Mouse (Mus musculus) midbrain, embryonic 13.5 days (tissue): ENCODE results near the gene Lmtk2. TPM values are rescaled to one million over a fixed set of nuclear protein-coding genes. Genes with fewer than 3 reads are reported as not detected.

Source experiments
- ATAC-seq: fragments of 200-750 bp; cut with Nextera tagmentation; 2 replicates; pipeline ENCODE4 v1.8.0; 2017; ENCODE audit warnings: mild to moderate bottlenecking, moderate TSS enrichment, moderate library complexity
- H3K27ac ChIP-seq: fragments of 300-500 bp; sonication (generic); 2 replicates; pipeline ENCODE4 v1.5.1; 2015; ENCODE audit warnings: inconsistent platforms, mild to moderate bottlenecking, moderate library complexity
- H3K27me3 ChIP-seq: fragments of 300-500 bp; sonication (generic); 2 replicates; pipeline ENCODE4 v1.6.1; 2015; ENCODE audit warnings: mild to moderate bottlenecking, inconsistent platforms
- H3K36me3 ChIP-seq: fragments of 300-500 bp; sonication (generic); 2 replicates; pipeline ENCODE4 v1.6.1; 2015; ENCODE audit warnings: mild to moderate bottlenecking, inconsistent platforms
- H3K4me1 ChIP-seq: fragments of 300-500 bp; sonication (generic); replicated peaks from 2 replicates; pipeline ENCODE4 v1.6.1; 2015; ENCODE audit warnings: inconsistent platforms
- H3K4me2 ChIP-seq: fragments of 300-500 bp; sonication (generic); replicated peaks from 2 replicates; pipeline ENCODE4 v1.6.1; 2015; ENCODE audit warnings: moderate library complexity, mild to moderate bottlenecking, inconsistent platforms
- H3K4me3 ChIP-seq: fragments of 300-500 bp; sonication (generic); replicated peaks from 2 replicates; pipeline ENCODE4 v1.5.1; 2015; ENCODE audit warnings: mild to moderate bottlenecking, inconsistent platforms
- H3K9ac ChIP-seq: fragments of 300-500 bp; sonication (generic); replicated peaks from 2 replicates; pipeline ENCODE4 v1.6.1; 2015; ENCODE audit warnings: mild to moderate bottlenecking, inconsistent platforms
- H3K9me3 ChIP-seq: fragments of 300-500 bp; sonication (generic); 2 replicates; pipeline ENCODE4 v1.6.1; 2016; ENCODE audit warnings: mild to moderate bottlenecking, inconsistent platforms
- WGBS: fragments of 180-500 bp; shearing (Covaris S2); methylation state at CpG from one replicate; pipeline ENCODE4 v1.1.7; 2015; 5-methylcytosine and 5-hydroxymethylcytosine counted together
- polyA plus RNA-seq: library from polyadenylated mRNA; unstranded; fragments of >200 nt; fragmentation: Nextera tagmentation; extraction: Ambion mirVana; gene quantifications from 2 replicates; pipeline ENCODE4 v1.2.1, GENCODE M21; 2015

Lmtk2 gene
- polyA plus RNA-seq, 1 experiment from 2014 or later: 7.7 TPM

DNA sequence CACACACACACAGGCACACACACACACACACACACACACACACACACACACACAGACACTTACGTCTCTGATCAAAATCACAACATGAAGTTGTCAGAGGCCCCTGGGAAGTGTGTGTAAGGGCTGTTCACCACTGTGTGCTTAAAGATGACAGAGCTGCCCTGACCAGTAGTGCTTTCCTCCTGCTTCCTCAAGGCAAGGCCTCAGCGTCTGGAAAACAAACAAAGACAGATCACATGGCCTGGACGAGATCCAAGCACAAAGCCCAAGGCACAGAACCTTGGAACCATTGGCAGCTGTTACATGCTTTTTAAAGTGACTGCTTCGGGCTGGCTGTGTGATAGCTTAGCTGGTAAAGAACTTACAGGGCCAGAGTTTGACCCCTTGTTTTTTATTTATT lies 58.4 kb downstream of the Lmtk2 start:
- WGBS: 38% methylated on average over 4 of the region's 4 CpGs
- peak overlapping the region; percentile 60 for H3K27ac ChIP-seq
- no peaks in the 10 kb centered on the region for H3K9me3 ChIP-seq
- H3K4me1 ChIP-seq: peaks cover 15% of the 10 kb centered on the region; the same call in 1 of the 2 replicates
- ATAC-seq: peak; percentile 81
- no peaks in the 10 kb centered on the region for H3K27me3 ChIP-seq
- no peak overlapping the region for H3K4me3 ChIP-seq
- peaks cover 47% of the 10 kb centered on the region for H3K36me3 ChIP-seq
- H3K9ac ChIP-seq: no peak overlapping the region
- no peak overlapping the region for H3K4me2 ChIP-seq

DNA sequence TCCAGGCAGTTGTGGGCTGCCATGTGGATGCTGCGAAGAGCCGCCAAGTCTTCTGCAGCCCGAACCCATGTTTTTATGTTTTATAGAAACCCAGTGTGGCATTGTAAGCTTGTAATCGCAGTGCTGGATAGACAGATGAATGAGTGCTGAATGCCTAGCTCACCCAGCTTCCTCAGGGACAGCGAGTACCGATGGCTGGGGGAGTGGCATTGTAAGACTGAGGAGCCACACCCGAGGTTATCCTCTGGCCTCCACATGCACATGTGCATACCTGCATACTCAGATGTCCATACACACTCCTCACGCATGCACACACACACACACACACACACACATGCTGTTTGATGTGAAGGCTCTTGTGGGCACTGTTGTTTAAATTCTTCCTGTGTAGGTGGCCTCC lies 58.9 kb downstream of the Lmtk2 start:
- 0 out of 2 replicates have a peak, but pooled peaks have one; percentile 21 for ATAC-seq
- no peaks in the 10 kb centered on the region for H3K27me3 ChIP-seq
- peaks cover 15% of the 10 kb centered on the region; the same call in 1 of the 2 replicates for H3K4me1 ChIP-seq
- 93% methylated on average over 8 of the region's 8 CpGs for WGBS
- no peaks in the 10 kb centered on the region for H3K9me3 ChIP-seq
- peak overlapping the region; percentile 60; the same call in 1 of the 2 replicates for H3K27ac ChIP-seq
- H3K4me3 ChIP-seq: no peak overlapping the region
- no peak overlapping the region for H3K9ac ChIP-seq
- no peak overlapping the region for H3K4me2 ChIP-seq
- H3K36me3 ChIP-seq: peaks cover 51% of the 10 kb centered on the region

DNA sequence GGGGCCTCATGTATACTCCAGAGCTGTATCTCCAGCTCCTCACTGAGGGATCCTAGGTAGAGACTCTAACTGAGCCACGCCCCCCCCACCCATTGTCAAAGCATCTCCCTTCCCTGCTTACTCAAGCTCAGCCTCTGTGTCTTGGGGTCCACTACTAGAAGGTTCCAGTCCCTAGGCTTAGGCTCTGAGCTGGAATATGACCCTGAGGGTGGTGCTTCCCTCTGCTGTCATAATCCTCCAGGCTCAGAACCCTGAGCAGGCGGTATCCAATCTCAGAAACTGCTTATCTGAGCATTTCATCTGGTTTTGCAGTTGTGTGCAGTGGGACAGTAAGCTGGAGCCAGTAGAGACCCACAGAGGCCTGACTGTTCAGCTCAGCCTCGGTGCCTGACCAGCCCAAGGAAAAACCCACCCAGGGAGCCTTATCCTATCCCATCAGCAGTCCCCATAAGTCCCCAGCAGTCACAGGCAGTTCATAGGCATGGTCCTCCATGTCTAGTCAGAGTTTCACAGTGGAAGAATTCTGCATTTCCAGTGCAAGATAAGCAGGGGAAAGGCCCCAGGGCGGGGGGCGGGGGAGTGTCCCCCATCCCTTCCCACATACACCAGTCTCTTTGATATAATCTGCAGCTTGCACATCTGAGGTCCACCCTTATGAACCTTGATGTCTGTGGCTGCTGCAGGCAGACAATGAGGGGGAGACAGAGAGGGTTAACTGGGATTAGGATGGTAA lies 62.0 kb downstream of the Lmtk2 start:
- ATAC-seq: no peak
- Histone ChIP-seq H3K4me3 (no peak overlapping the region), H3K4me2 (no peak overlapping the region), H3K36me3 (peaks cover 69% of the 10 kb centered on the region), H3K27ac (peak overlapping the region; percentile 51; the same call in 1 of the 2 replicates), H3K4me1 (peaks cover 15% of the 10 kb centered on the region; the same call in 1 of the 2 replicates), H3K9me3 (no peaks in the 10 kb centered on the region), H3K27me3 (no peaks in the 10 kb centered on the region), H3K9ac (0 out of 2 replicates have a peak overlapping the region, but pooled peaks have one; percentile 25)
- WGBS: 80% methylated on average over 5 of the region's 5 CpGs

DNA sequence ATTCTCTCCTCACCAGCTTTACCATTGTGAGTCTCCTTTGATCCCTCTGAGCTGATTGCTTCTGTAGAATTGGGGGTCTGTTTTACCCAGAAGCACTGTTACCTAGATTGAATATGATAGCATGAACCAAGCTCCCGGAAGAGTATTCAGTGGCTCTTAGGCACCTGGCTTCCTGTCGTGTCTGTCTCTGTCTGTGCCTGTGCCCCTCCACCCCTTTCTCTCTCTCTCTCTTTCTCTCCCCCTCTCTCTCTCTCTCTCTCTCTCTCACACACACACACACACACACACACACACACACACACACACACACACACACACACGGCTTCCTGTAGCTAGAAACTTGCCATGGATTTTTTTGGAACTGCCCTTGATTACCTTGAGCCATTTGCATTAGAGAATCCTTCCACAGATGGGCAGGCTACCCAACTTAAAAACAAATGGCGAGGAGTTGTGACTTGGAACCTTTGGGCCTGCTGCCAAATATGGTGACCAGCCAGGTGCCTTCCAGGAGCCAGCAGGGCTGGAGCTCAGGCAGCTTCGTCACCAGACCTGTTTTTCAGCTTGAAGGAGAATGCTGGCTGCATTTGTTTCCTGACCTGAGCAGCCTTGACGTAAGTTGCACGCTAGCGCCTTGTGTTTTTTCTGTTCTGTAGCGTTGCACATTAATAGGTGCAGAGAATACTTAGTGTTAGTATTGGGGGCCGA lies 62.7 kb downstream of the Lmtk2 start:
- peaks cover 64% of the 10 kb centered on the region for H3K36me3 ChIP-seq
- H3K9ac ChIP-seq: 0 out of 2 replicates have a peak overlapping the region, but pooled peaks have one; percentile 25
- ATAC-seq: no peak
- no peak overlapping the region for H3K4me3 ChIP-seq
- no peaks in the 10 kb centered on the region for H3K27me3 ChIP-seq
- H3K27ac ChIP-seq: peak overlapping the region; percentile 51; the same call in 1 of the 2 replicates
- peaks cover 15% of the 10 kb centered on the region; the same call in 1 of the 2 replicates for H3K4me1 ChIP-seq
- H3K4me2 ChIP-seq: no peak overlapping the region
- 80% methylated on average over 10 of the region's 10 CpGs for WGBS
- no peaks in the 10 kb centered on the region for H3K9me3 ChIP-seq

DNA sequence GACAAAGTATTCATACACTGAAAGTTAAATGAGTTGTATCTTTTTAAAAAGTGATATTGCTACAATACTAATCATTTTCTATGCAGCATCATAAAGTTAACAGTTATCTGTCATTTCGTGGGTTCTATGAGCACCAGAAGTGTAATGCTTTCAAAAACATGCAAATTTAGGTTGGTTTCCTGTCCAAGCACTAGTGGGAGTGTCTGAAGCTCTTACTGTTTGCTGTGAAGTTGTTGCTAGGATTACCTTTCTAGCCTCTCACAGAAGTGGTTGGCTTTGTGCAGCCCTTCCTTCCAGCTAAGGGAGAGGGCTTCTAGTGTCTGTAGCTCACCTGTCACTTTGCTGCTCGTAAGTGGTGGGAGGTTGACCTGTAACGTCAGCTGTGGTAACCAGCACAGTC lies 65.5 kb downstream of the Lmtk2 start:
- ATAC-seq: no peak
- no peak overlapping the region for H3K4me3 ChIP-seq
- no peaks in the 10 kb centered on the region for H3K27me3 ChIP-seq
- H3K9me3 ChIP-seq: no peaks in the 10 kb centered on the region
- 0 out of 2 replicates have a peak, but pooled peaks cover 6% of the 10 kb centered on the region for H3K4me1 ChIP-seq
- WGBS: 95% methylated on average over 3 of the region's 3 CpGs
- no peak overlapping the region for H3K9ac ChIP-seq
- H3K4me2 ChIP-seq: no peak overlapping the region
- peaks cover 65% of the 10 kb centered on the region for H3K36me3 ChIP-seq
- H3K27ac ChIP-seq: no peak overlapping the region

DNA sequence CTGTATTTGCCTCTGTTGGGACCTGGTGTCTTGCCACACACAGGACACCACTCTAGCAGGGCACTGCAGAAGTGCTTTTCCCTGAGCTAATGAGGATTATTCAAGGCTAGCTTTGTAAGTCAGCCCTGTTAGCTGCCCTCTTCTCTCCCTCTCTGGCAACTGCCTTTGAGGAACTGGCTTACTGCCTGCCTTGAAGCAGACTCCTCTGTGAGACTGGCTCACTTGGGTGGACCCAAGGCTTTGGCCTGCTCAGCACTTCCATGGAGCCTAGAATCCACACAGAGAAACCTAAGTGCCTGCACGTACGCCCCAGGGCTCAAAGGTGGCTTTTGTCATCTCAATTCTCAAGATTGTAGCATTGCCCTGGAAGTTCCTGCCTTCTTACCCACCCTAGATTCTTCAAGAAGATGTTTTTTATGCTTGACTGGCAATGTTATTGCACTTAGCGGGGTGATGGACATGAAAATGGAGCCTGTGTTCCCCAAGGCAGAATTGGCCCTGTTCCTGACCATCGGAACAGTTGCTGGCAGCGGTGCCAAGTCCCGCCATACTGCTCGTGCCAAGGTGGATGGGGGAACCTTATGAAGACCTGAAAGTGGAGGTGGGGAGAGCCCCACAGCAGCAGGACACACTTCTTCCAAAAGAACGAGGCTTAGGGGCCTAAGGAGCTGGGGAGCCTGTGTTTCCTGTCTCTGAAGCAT lies 69.2 kb downstream of the Lmtk2 start:
- Histone ChIP-seq H3K36me3 (peaks cover 77% of the 10 kb centered on the region), H3K27ac (no peak overlapping the region), H3K4me1 (no peaks in the 10 kb centered on the region), H3K4me2 (no peak overlapping the region), H3K9me3 (no peaks in the 10 kb centered on the region), H3K9ac (no peak overlapping the region), H3K27me3 (no peaks in the 10 kb centered on the region), H3K4me3 (no peak overlapping the region)
- ATAC-seq: no peak
- 92% methylated on average over 8 of the region's 8 CpGs for WGBS

DNA sequence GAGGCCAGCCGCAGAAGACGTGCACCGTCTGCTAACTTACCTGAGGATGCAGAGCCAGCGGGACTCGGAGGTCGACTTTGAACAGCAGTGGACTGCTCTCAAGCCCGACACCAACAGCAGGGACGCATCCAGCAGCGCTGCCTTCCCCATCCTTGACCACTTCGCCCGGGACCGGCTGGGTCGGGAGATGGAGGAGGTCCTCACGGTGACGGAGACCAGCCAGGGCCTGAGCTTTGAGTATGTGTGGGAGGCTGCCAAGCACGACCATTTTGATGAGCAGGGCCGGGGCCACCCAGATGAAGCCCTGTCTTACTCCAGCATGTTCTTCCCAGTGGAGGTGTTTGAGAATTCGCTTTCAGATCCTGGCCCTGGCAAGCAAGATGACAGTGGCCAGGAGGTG lies 73.4 kb downstream of the Lmtk2 start:
- 97% methylated on average over 18 of the region's 18 CpGs for WGBS
- no peaks in the 10 kb centered on the region for H3K9me3 ChIP-seq

DNA sequence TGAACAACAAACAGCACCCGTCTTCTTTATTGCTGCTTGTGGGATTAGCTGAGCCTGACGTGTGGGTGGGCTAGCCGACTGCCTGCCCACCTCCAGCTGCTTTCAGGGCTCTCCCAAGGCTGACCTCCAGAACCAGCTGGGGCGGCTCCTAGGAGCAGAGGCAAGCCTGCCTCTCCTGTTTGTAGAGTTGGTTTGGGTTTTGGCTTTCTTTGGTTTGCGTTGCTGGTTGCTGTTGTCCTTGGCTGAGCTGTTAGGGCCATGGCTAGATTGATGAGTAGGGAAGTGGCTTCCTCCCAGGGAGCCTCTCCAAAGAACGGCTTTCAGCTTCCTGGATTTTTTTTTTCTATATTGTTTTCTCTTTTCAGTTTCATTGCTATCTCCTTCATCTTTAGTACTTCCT lies 78.0 kb downstream of the Lmtk2 start:
- no peak overlapping the region for H3K9ac ChIP-seq
- no peaks in the 10 kb centered on the region for H3K4me1 ChIP-seq
- no peak overlapping the region for H3K4me2 ChIP-seq
- no peaks in the 10 kb centered on the region for H3K9me3 ChIP-seq
- H3K27ac ChIP-seq: no peak overlapping the region
- no peak overlapping the region for H3K4me3 ChIP-seq
- 62% methylated on average over 6 of the region's 6 CpGs for WGBS
- H3K36me3 ChIP-seq: peaks cover 74% of the 10 kb centered on the region
- H3K27me3 ChIP-seq: no peaks in the 10 kb centered on the region
- ATAC-seq: no peak

More for the DNA sequence above, 73.4 kb downstream of the Lmtk2 start:
- Histone ChIP-seq H3K36me3 (peaks cover 91% of the 10 kb centered on the region), H3K4me2 (no peak overlapping the region), H3K27ac (no peak overlapping the region), H3K4me1 (no peaks in the 10 kb centered on the region), H3K27me3 (no peaks in the 10 kb centered on the region), H3K4me3 (no peak overlapping the region), H3K9ac (no peak overlapping the region)
- ATAC-seq: no peak

DNA sequence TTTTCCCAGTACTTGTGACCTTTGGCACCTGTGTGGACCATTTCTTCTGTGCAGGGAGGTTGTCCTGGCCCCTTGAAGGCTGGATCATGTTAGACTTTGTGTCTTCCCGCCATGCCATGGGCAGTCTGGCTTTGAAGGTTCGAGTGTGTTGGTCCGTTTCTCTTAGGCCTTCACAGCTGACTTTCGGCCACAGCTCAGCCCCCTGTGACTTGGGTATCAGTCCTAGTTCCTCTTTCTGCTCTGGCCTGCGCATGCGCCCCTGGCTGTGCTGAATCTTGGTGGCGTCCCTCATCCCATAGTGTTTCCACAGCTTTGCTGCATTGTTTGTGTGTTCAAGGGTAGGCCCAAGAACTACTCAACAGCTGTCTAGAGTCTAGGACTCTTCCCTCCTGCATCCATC lies 81.0 kb downstream of the Lmtk2 start:
- H3K4me2 ChIP-seq: no peak overlapping the region
- H3K9me3 ChIP-seq: no peaks in the 10 kb centered on the region
- WGBS: 97% methylated on average over 7 of the region's 7 CpGs
- H3K27ac ChIP-seq: no peak overlapping the region
- no peaks in the 10 kb centered on the region for H3K27me3 ChIP-seq
- H3K4me1 ChIP-seq: no peaks in the 10 kb centered on the region
- H3K4me3 ChIP-seq: no peak overlapping the region
- ATAC-seq: no peak
- H3K9ac ChIP-seq: no peak overlapping the region
- H3K36me3 ChIP-seq: peaks cover 71% of the 10 kb centered on the region

DNA sequence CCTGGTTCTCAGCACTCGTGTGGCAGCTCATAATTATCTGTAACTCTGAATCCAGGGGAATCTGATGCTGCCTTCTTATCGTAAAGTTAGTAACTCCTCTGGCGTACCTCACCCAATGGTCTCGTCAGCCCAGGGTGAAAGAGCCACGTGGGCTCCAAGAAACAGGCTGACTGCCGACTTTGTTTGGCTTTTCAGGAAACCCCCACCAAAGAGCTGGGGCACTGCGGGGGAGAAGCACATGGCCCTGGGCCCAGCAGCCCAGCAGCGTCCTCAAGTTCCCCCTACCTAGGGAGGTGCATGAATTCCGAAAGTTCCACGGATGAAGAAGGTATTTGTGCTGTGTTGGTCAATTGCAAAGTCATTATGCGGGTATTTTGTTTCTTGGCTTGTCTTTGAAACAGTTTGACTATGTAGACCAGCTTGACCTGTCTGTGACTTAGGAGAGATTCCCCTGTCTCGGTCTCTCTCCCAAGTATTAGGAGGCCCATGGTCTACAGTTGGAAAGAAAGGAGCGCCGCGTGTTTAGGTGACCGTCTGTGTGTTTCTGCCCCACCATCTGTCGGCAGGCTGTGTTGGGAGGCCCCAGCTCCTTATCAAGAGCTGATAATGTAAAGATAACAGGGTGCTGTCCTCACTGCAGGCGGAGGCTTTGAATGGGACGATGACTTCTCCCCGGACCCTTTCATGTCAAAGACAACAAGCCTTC lies 82.5 kb downstream of the Lmtk2 start:
- Histone ChIP-seq H3K4me2 (no peak overlapping the region), H3K4me1 (no peaks in the 10 kb centered on the region), H3K9ac (no peak overlapping the region), H3K36me3 (peaks cover 65% of the 10 kb centered on the region), H3K9me3 (no peaks in the 10 kb centered on the region), H3K27ac (no peak overlapping the region), H3K27me3 (no peaks in the 10 kb centered on the region), H3K4me3 (no peak overlapping the region)
- WGBS: 88% methylated on average over 20 of the region's 20 CpGs
- ATAC-seq: no peak

DNA sequence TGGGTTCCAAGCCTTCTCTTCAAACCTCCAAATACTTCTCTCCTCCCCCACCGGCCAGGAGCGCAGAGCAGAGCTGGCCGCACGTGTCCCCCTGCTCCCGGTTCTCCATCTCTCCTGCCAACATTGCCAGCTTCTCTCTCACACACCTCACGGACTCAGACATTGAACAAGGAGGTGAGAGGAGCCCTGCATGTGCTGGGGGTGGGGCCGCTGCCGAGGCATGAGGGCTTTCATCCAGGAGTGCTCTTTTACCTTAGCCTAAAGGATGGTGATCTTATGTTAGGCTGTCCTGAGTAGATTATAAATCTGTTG lies 83.0 kb downstream of the Lmtk2 start:
- no peaks in the 10 kb centered on the region for H3K27me3 ChIP-seq
- no peak overlapping the region for H3K4me2 ChIP-seq
- no peak for ATAC-seq
- no peak overlapping the region for H3K4me3 ChIP-seq
- WGBS: 91% methylated on average over 8 of the region's 8 CpGs
- H3K27ac ChIP-seq: no peak overlapping the region
- no peak overlapping the region for H3K9ac ChIP-seq
- no peaks in the 10 kb centered on the region for H3K4me1 ChIP-seq
- H3K9me3 ChIP-seq: no peaks in the 10 kb centered on the region
- H3K36me3 ChIP-seq: peaks cover 60% of the 10 kb centered on the region
